Mouse (Mus musculus) midbrain, postnatal 0 days (tissue): Measurements from ENCODE around the gene Fto. TPM values are rescaled to one million over a fixed set of nuclear protein-coding genes. Genes with fewer than 3 reads are reported as not detected.

Experiments
- ATAC-seq: fragments of 200-750 bp; cut with Nextera tagmentation; 2 replicates; pipeline ENCODE4 v1.8.0; 2017; ENCODE audit warnings: moderate number of reproducible peaks, mild to moderate bottlenecking, moderate TSS enrichment, moderate library complexity; ENCODE audit not compliant: low FRiP score
- DNase-seq: peaks from one replicate; pipeline ENCODE4 v3.0.0-alpha.2; 2015; ENCODE audit warnings: low spot score
- H3K27ac ChIP-seq: fragments of 300-500 bp; sonication (generic); 2 replicates; pipeline ENCODE4 v1.5.1; 2014; ENCODE audit warnings: low read depth, mild to moderate bottlenecking, low read length, mixed read lengths
- H3K27me3 ChIP-seq: fragments of 300-500 bp; sonication (generic); 2 replicates; pipeline ENCODE4 v1.6.1; 2014; ENCODE audit warnings: low read length, control low read depth, mixed read lengths; ENCODE audit not compliant: insufficient read depth
- H3K36me3 ChIP-seq: fragments of 300-500 bp; sonication (generic); 2 replicates; pipeline ENCODE4 v1.6.1; 2014; ENCODE audit warnings: low read length, control low read depth, mixed read lengths; ENCODE audit not compliant: insufficient read depth
- H3K4me1 ChIP-seq: fragments of 300-500 bp; sonication (generic); 2 replicates; pipeline ENCODE4 v1.6.1; 2014; ENCODE audit warnings: mild to moderate bottlenecking, control low read depth, antibody characterized with exemption, low read length, mixed read lengths; ENCODE audit not compliant: insufficient read depth
- H3K4me2 ChIP-seq: fragments of 300-500 bp; sonication (generic); 2 replicates; pipeline ENCODE4 v1.6.1; 2014; ENCODE audit warnings: low read depth, mild to moderate bottlenecking, low read length, mixed read lengths; ENCODE audit not compliant: poor library complexity, severe bottlenecking
- H3K4me3 ChIP-seq: fragments of 300-500 bp; sonication (generic); 2 replicates; pipeline ENCODE4 v1.5.1; 2014; ENCODE audit warnings: low read depth, mild to moderate bottlenecking, low read length, moderate library complexity
- H3K9ac ChIP-seq: fragments of 300-500 bp; sonication (generic); replicated peaks from 2 replicates; pipeline ENCODE4 v1.6.1; 2014; ENCODE audit warnings: mild to moderate bottlenecking, low read length, moderate library complexity, mixed read lengths; ENCODE audit not compliant: poor library complexity, severe bottlenecking
- H3K9me3 ChIP-seq: fragments of 300-500 bp; sonication (generic); 2 replicates; pipeline ENCODE4 v1.6.1; 2016; ENCODE audit warnings: low read length, control low read depth
- CTCF ChIP-seq: IDR thresholded peaks from 2 replicates; pipeline ENCODE4 v1.5.1; 2016; ENCODE audit warnings: antibody characterized with exemption, mild to moderate bottlenecking
- WGBS: fragments of 180-500 bp; shearing (Covaris S2); extraction: QIAGEN DNeasy Blood & Tissue Kit; methylation state at CpG from one replicate; pipeline ENCODE4 v1.1.7; 2014; 5-methylcytosine and 5-hydroxymethylcytosine counted together
- polyA plus RNA-seq: library from polyadenylated mRNA; unstranded; fragments of >200 nt; fragmentation: Nextera tagmentation; extraction: Ambion mirVana; gene quantifications from 2 replicates; pipeline ENCODE4 v1.2.1, GENCODE M21; 2015
- total RNA-seq: library from RNA; depleted of rRNA; stranded (reverse); fragments of >200 nt; gene quantifications from 2 replicates; pipeline ENCODE4 v1.2.3, GENCODE M21; 2014

The Fto gene
- total and polyA plus RNA-seq, 2 experiments from 2014 or later, result 97.9 to 151 TPM

DNA sequence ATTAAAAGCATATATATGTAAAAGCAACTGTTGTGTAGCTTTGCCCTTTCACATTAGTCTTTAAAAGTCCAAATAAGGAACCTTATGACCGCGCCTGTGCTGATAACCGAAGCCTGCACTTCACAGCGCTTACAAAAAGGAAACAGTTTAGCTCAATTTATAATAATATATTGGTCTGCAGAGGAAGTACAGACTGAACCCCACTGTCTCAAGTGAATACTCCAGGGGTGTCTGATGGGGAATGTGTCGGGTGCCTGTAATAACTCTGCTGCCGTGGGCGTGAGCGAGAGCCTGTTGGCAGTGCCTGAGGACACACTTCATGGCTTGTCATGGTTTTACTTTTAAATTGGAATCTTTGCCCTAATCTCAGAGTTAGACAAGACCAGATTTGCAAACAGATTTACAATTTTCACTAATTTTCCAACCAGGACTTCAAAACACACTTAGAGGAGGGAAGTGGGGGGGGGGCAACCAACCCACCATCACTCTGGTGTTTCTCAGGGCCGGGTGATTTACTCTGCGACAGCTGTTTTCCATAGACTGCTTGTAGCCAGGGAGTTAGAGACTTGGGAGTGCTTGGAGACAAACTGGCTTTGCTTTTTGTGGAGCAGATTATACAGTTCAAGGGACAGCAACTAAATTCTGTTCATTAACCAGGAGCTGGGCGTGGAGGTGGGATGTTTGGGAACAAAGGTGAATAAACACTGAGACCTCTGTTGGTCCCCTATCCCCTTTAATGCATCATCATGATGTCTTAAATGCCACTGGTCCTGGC lies 131.5 kb downstream of the Fto start:
- no peak overlapping the region for H3K4me3 ChIP-seq
- no peaks in the 10 kb centered on the region for H3K36me3 ChIP-seq
- H3K4me2 ChIP-seq, result no peak overlapping the region
- no peak for DNase-seq
- no peaks in the 10 kb centered on the region for H3K4me1 ChIP-seq
- TF ChIP-seq CTCF, result no peak
- no peaks in the 10 kb centered on the region for H3K27me3 ChIP-seq
- H3K9me3 ChIP-seq, result no peaks in the 10 kb centered on the region
- H3K27ac ChIP-seq, result no peak overlapping the region
- 77% methylated on average over 11 of the region's 11 CpGs for WGBS
- no peak overlapping the region for H3K9ac ChIP-seq
- ATAC-seq, result no peak

DNA sequence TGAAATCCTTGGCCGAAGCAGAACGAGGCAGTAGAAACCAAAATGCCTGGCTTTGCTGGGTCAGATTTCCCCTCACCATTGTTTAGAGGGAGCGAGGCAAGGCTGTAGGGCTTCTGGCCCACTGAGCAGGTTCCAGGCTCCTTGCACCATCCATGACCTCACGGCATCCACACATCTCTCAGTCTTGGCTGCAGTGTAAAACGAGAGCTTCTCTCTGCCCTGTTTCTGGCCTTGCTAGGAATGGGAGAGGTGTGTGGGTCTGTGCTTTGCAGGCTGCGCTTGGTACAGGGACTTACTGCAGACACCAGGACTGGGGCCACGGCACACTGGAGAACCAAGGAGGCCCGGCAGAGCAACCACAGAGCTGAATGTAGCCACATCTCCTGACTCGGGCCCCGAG lies 132.2 kb downstream of the Fto start:
- ATAC-seq, result no peak
- Histone ChIP-seq H3K9me3 (no peaks in the 10 kb centered on the region), H3K4me3 (no peak overlapping the region)

DNA sequence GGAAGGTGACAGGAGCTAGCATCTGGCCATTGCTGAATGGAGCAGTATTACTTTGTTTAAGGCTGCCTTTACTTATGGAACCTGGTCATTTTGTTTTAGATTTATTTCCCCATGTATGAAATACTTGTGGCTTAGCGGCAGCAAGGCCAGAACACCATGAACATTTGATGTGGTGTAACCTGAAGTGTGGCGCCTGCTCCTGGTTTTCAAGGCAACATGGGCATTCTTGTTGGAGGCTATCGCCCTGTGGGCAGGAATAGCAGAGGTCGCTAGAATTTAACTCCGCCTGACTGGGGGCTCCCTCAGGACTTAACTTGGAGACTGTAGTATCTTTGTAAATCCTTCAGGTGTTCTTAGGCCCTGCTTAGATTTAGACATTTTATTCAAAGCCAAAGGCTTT lies 132.7 kb downstream of the Fto start:
- H3K27ac ChIP-seq, result no peak overlapping the region
- 87% methylated on average over 5 of the region's 5 CpGs for WGBS
- no peaks in the 10 kb centered on the region for H3K4me1 ChIP-seq
- H3K36me3 ChIP-seq, result no peaks in the 10 kb centered on the region
- H3K4me2 ChIP-seq, result no peak overlapping the region
- no peak overlapping the region for H3K9ac ChIP-seq
- ATAC-seq, result no peak
- TF ChIP-seq CTCF, result no peak
- DNase-seq, result no peak
- H3K9me3 ChIP-seq, result no peaks in the 10 kb centered on the region
- H3K27me3 ChIP-seq, result no peaks in the 10 kb centered on the region
- H3K4me3 ChIP-seq, result no peak overlapping the region

More for the DNA sequence above, 132.2 kb downstream of the Fto start:
- no peaks in the 10 kb centered on the region for H3K27me3 ChIP-seq
- H3K9ac ChIP-seq, result no peak overlapping the region
- no peak for TF ChIP-seq CTCF
- H3K4me2 ChIP-seq, result no peak overlapping the region
- H3K36me3 ChIP-seq, result no peaks in the 10 kb centered on the region
- no peak for DNase-seq
- no peaks in the 10 kb centered on the region for H3K4me1 ChIP-seq
- 89% methylated on average over 10 of the region's 10 CpGs for WGBS
- H3K27ac ChIP-seq, result no peak overlapping the region

DNA sequence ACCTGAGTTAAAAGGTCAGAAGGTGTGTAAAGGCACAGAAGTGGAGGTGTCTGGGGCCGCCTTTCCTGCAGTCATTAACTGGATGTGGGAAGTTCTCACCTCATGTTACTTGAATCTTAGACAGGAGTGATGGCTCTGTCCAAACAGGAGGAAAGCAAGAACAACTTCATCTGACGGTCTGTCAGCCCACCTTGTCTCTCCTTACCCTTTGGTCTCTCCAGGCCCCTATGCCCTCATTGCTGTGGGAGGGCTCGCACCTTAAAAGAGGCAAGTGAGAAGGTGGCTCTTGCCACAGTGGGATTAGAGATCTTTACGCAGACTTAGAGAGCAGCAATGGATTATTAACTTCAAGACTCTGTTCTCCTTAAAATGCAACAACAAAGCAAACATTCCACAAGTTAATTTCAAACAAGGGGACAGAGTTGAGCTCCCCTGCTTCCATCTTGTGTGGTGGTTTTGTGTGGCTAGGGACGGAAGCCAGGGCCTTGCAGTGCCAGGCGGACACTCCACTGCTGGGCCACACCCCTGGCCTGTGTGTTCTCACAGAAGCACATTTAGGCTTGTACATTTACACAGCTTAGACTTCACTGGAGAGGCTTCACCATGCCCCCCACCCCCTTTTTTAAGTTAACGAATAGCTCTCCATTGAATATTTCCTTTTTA lies 135.5 kb downstream of the Fto start:
- DNase-seq (no peak), ATAC-seq (no peak)
- TF ChIP-seq CTCF, result no peak
- Histone ChIP-seq H3K27ac (no peak overlapping the region), H3K4me3 (no peak overlapping the region), H3K27me3 (no peaks in the 10 kb centered on the region), H3K9ac (no peak overlapping the region), H3K9me3 (no peaks in the 10 kb centered on the region), H3K36me3 (no peaks in the 10 kb centered on the region), H3K4me1 (no peaks in the 10 kb centered on the region), H3K4me2 (no peak overlapping the region)
- WGBS, result 88% methylated on average over 7 of the region's 7 CpGs

DNA sequence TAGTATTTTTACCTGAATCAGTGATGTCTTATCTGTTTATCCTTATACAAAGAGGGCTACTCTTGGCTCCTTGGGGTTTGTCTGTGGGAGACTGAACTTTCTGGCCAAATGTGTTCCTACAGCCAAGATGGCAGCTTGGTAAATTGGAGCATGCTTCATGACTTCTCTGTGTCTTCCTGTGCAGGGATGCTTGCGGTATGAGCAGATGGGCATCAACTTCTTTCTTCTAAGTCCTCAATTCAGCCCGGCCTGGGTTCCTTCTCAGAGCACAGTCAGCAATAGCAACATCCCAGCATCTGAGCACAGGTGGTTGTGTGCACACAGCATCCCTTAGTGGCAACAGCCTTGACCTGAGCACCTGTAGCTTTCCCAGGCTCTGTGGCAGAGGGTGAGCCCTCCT lies 141.6 kb downstream of the Fto start:
- Histone ChIP-seq H3K36me3 (no peaks in the 10 kb centered on the region), H3K4me3 (no peak overlapping the region), H3K27me3 (no peaks in the 10 kb centered on the region), H3K9ac (no peak overlapping the region), H3K4me1 (no peaks in the 10 kb centered on the region), H3K4me2 (no peak overlapping the region), H3K9me3 (no peaks in the 10 kb centered on the region), H3K27ac (no peak overlapping the region)
- DNase-seq (no peak), ATAC-seq (no peak)
- 96% methylated on average over 2 of the region's 2 CpGs for WGBS
- no peak for TF ChIP-seq CTCF

DNA sequence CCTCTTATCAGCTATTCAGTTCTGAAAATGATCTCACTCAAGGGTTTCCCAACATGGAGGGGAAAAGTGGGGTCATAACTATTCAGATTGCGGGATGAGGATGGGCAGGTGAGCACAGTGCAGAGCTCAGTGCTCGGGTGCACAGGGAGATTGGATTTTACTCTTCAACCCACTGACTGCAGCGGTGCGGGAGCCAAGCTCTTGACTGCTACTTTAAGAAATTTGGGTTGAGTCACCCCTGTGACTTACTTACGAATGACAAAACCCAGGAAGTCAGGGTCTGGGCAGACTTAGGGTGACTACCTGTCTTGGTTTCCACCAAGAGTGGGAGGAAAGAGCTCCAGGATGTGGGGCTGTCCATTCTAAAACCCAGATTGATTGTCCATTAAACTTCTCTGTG lies 142.3 kb downstream of the Fto start:
- no peak for TF ChIP-seq CTCF
- Histone ChIP-seq H3K4me2 (no peak overlapping the region), H3K36me3 (no peaks in the 10 kb centered on the region), H3K4me3 (no peak overlapping the region), H3K9ac (no peak overlapping the region), H3K4me1 (no peaks in the 10 kb centered on the region), H3K9me3 (no peaks in the 10 kb centered on the region), H3K27ac (no peak overlapping the region), H3K27me3 (no peaks in the 10 kb centered on the region)
- DNase-seq (no peak), ATAC-seq (no peak)
- WGBS, result 94% methylated on average over 5 of the region's 5 CpGs
